Mouse (Mus musculus) stomach, embryonic 16.5 days (tissue): ENCODE results near the gene Timm17b. TPM values are rescaled to one million over a fixed set of nuclear protein-coding genes. Genes with fewer than 3 reads are reported as not detected.

ENCODE experiments used
- ATAC-seq: fragments of 200-750 bp; cut with Nextera tagmentation; 2 replicates; pipeline ENCODE4 v1.8.0; 2017; ENCODE audit warnings: moderate number of reproducible peaks, moderate TSS enrichment; ENCODE audit not compliant: insufficient read depth, low FRiP score
- H3K27ac ChIP-seq: fragments of 300-500 bp; sonication (generic); 2 replicates; pipeline ENCODE4 v1.5.1; 2014; ENCODE audit warnings: low read length
- H3K27me3 ChIP-seq: fragments of 300-500 bp; sonication (generic); 2 replicates; pipeline ENCODE4 v1.6.1; 2014; ENCODE audit warnings: low read length, control low read depth, mixed read lengths; ENCODE audit not compliant: control insufficient read depth, insufficient read depth
- H3K36me3 ChIP-seq: fragments of 300-500 bp; sonication (generic); 2 replicates; pipeline ENCODE4 v1.6.1; 2014; ENCODE audit warnings: low read length; ENCODE audit not compliant: control insufficient read depth, insufficient read depth
- H3K4me1 ChIP-seq: fragments of 300-500 bp; sonication (generic); 2 replicates; pipeline ENCODE4 v1.6.1; 2014; ENCODE audit warnings: low read length, control low read depth, mixed read lengths; ENCODE audit not compliant: control insufficient read depth, insufficient read depth
- H3K4me2 ChIP-seq: fragments of 300-500 bp; sonication (generic); 2 replicates; pipeline ENCODE4 v1.6.1; 2014; ENCODE audit warnings: low read depth, low read length, mixed read lengths
- H3K4me3 ChIP-seq: fragments of 300-500 bp; sonication (generic); replicated peaks from 2 replicates; pipeline ENCODE4 v1.5.1; 2014; ENCODE audit warnings: mild to moderate bottlenecking, low read length
- H3K9ac ChIP-seq: fragments of 300-500 bp; sonication (generic); 2 replicates; pipeline ENCODE4 v1.6.1; 2014; ENCODE audit warnings: low read length
- H3K9me3 ChIP-seq: fragments of 300-500 bp; sonication (generic); replicated peaks from 2 replicates; pipeline ENCODE4 v1.6.1; 2016; ENCODE audit warnings: low read length, control low read depth; ENCODE audit not compliant: control insufficient read depth
- WGBS: fragments of 180-500 bp; shearing (Covaris S2); extraction: QIAGEN DNeasy Blood & Tissue Kit; methylation state at CpG from one replicate; pipeline ENCODE4 v1.1.7; 2014; 5-methylcytosine and 5-hydroxymethylcytosine counted together
- polyA plus RNA-seq: library from polyadenylated mRNA; unstranded; fragments of >200 nt; fragmentation: Nextera tagmentation; extraction: Ambion mirVana; gene quantifications from 2 replicates; pipeline ENCODE4 v1.2.1, GENCODE M21; 2015

The Timm17b gene
- polyA plus RNA-seq = 142 and 143 TPM in 2 replicates

- WGBS = 13% methylated on average over 61 of the region's 62 CpGs
- Histone ChIP-seq H3K4me2 (peak within 1 kb of the TSS; percentile 60), H3K36me3 (peaks cover 4% of the 10 kb centered on the region; the same call in 1 of the 2 replicates), H3K27ac (peak within 1 kb of the TSS; percentile 83), H3K27me3 (no peaks in the 10 kb centered on the region), H3K4me3 (peak within 1 kb of the TSS; percentile 61), H3K9me3 (no peaks in the 10 kb centered on the region), H3K4me1 (no peaks in the 10 kb centered on the region), H3K9ac (peak within 1 kb of the TSS; percentile 70)
- peak; percentile 99 for ATAC-seq
Measured at GRCm38 (mm10) chrX:7898880-7899874, at the start of gene Timm17b, which contains the start of gene Pqbp1. Gene Timm17b (plus strand): TSS chrX:7899357. Gene Pqbp1 (minus strand): TSS chrX:7899269.

DNA sequence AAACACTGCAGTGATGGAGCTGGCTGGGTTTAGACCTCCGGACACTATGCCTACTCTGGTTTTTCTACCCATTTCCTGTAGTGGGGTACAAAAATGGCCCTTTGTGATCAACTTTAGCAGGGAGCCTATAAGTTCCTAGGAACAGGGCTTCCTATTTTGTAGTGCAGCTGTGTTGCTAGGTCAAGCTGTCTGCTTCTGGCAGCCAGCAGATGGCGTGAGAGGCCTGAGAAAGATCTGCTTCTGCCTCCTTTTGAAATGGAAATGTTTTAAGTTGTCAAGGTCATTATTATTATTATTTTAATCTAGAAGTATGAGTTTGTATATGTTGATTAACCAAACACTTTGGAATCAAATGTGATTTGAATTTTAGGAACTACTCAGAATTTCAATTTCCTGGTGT, 44.6 kb upstream of the Timm17b start:
- no peak for ATAC-seq
- 48% methylated on average over 2 of the region's 2 CpGs for WGBS
- H3K4me2 ChIP-seq = no peak overlapping the region

DNA sequence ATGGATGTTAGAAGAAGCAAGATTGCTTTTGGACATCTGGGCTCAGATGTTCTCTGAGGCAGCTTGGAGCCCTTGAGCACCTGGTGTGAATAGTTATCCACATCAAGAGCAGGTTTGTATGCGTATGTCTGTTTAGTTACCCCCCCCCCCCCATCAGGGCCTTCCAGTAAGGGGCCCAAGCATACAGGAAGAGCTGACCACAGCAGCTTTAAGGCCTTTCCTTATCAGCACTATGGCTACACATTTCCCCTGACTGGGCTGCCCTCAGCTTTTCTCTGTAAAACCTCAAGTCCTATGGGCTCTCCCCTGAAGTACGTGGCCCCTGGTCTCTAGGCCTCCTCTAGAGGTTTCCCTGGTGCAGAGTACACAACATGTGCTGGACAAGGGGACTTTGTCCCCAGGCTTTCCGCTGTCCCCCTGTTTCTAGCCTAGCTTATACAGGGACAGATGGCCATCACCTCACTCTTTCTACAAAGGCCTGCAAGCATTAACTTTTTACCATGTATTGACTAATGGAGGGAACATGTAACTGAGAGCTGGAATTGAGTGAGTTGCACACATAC, 39.9 kb upstream of the Timm17b start:
- Histone ChIP-seq H3K9ac (no peak overlapping the region), H3K27ac (no peak overlapping the region), H3K4me3 (no peak overlapping the region), H3K9me3 (no peaks in the 10 kb centered on the region), H3K4me2 (no peak overlapping the region), H3K36me3 (no peaks in the 10 kb centered on the region), H3K27me3 (no peaks in the 10 kb centered on the region), H3K4me1 (no peaks in the 10 kb centered on the region)
- 67% methylated on average over 3 of the region's 3 CpGs for WGBS
- no peak for ATAC-seq

More for the DNA sequence above, 44.6 kb upstream of the Timm17b start:
- Histone ChIP-seq H3K27me3 (no peaks in the 10 kb centered on the region), H3K4me3 (no peak overlapping the region), H3K9me3 (no peaks in the 10 kb centered on the region), H3K9ac (no peak overlapping the region), H3K27ac (no peak overlapping the region), H3K4me1 (no peaks in the 10 kb centered on the region), H3K36me3 (no peaks in the 10 kb centered on the region)

GRCm38 (mm10) chrX:7863181-7863580, 36.0 kb upstream of the Timm17b start:
- Histone ChIP-seq H3K27ac (no peak overlapping the region), H3K27me3 (no peaks in the 10 kb centered on the region), H3K4me3 (no peak overlapping the region), H3K36me3 (no peaks in the 10 kb centered on the region), H3K4me1 (no peaks in the 10 kb centered on the region), H3K4me2 (no peak overlapping the region), H3K9me3 (no peaks in the 10 kb centered on the region), H3K9ac (no peak overlapping the region)
- WGBS = 79% methylated on average over 1 of the region's 1 CpGs
- ATAC-seq = no peak

GRCm38 (mm10) chrX:7864551-7864950, 34.6 kb upstream of the Timm17b start:
- WGBS = 73% methylated on average over 3 of the region's 3 CpGs
- H3K27me3 ChIP-seq = no peaks in the 10 kb centered on the region
- no peaks in the 10 kb centered on the region for H3K9me3 ChIP-seq
- no peaks in the 10 kb centered on the region for H3K4me1 ChIP-seq
- no peak for ATAC-seq
- H3K27ac ChIP-seq = no peak overlapping the region
- H3K36me3 ChIP-seq = no peaks in the 10 kb centered on the region
- no peak overlapping the region for H3K4me3 ChIP-seq
- H3K4me2 ChIP-seq = no peak overlapping the region
- H3K9ac ChIP-seq = no peak overlapping the region

GRCm38 (mm10) chrX:7865343-7865742, 33.8 kb upstream of the Timm17b start:
- ATAC-seq = no peak
- WGBS = 55% methylated on average over 2 of the region's 2 CpGs

GRCm38 (mm10) chrX:7865786-7866185, 33.4 kb upstream of the Timm17b start:
- H3K4me3 ChIP-seq = no peak overlapping the region
- no peak overlapping the region for H3K9ac ChIP-seq
- H3K36me3 ChIP-seq = no peaks in the 10 kb centered on the region
- H3K9me3 ChIP-seq = no peaks in the 10 kb centered on the region
- no peaks in the 10 kb centered on the region for H3K27me3 ChIP-seq
- ATAC-seq = no peak
- H3K4me1 ChIP-seq = no peaks in the 10 kb centered on the region
- H3K27ac ChIP-seq = no peak overlapping the region
- H3K4me2 ChIP-seq = no peak overlapping the region
- WGBS = 66% methylated on average over 2 of the region's 2 CpGs

More at GRCm38 (mm10) chrX:7865343-7865742, 33.8 kb upstream of the Timm17b start:
- Histone ChIP-seq H3K9ac (no peak overlapping the region), H3K4me2 (no peak overlapping the region), H3K4me3 (no peak overlapping the region), H3K27me3 (no peaks in the 10 kb centered on the region), H3K9me3 (no peaks in the 10 kb centered on the region), H3K4me1 (no peaks in the 10 kb centered on the region), H3K27ac (no peak overlapping the region), H3K36me3 (no peaks in the 10 kb centered on the region)

DNA sequence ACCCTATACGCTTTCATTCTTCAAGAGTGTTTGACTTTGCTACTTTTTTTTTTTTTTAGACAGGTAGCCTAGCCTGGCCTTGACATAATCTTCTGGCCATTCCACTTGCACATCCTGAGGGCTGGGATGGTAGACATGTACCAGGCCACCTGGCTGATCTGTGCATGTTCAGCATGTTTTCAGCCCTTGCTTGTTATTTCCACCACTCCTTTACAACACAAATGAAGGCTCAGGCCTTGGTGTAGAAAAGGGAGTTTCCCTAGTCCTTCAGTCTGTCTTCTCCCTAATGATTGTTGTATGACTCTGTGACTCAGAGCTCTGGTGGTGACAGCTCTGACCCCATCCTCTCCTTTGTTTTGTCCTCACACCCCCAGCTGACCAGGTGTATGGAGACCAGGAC, 32.0 kb upstream of the Timm17b start:
- no peak for ATAC-seq
- WGBS = 89% methylated on average over 1 of the region's 1 CpGs
- H3K27ac ChIP-seq = no peak overlapping the region

GRCm38 (mm10) chrX:7868506-7868905, 30.7 kb upstream of the Timm17b start:
- Histone ChIP-seq H3K9ac (no peak overlapping the region), H3K9me3 (no peaks in the 10 kb centered on the region), H3K27me3 (no peaks in the 10 kb centered on the region), H3K4me1 (no peaks in the 10 kb centered on the region), H3K27ac (no peak overlapping the region), H3K4me3 (no peak overlapping the region), H3K4me2 (no peak overlapping the region), H3K36me3 (no peaks in the 10 kb centered on the region)
- no peak for ATAC-seq
- WGBS = 56% methylated on average over 2 of the region's 2 CpGs

More for the DNA sequence above, 32.0 kb upstream of the Timm17b start:
- Histone ChIP-seq H3K4me2 (no peak overlapping the region), H3K9ac (no peak overlapping the region), H3K4me3 (no peak overlapping the region), H3K4me1 (no peaks in the 10 kb centered on the region), H3K27me3 (no peaks in the 10 kb centered on the region), H3K9me3 (no peaks in the 10 kb centered on the region), H3K36me3 (no peaks in the 10 kb centered on the region)
